Mouse (Mus musculus) olfactory bulb, adult 2 months (tissue): ENCODE data around the gene Ctcfl.

Source experiments
- CTCF ChIP-seq: fragments of 200-500 bp; IDR thresholded peaks from 2 replicates; pipeline ENCODE4 v1.5.1; 2012; ENCODE audit warnings: low read depth, mild to moderate bottlenecking, low read length, moderate library complexity; ENCODE audit not compliant: insufficient read depth
- POLR2A ChIP-seq: fragments of 200-500 bp; IDR thresholded peaks from 2 replicates; pipeline ENCODE4 v1.6.1; 2012; ENCODE audit warnings: mild to moderate bottlenecking, low read depth, low read length, moderate library complexity; ENCODE audit not compliant: insufficient read depth

DNA sequence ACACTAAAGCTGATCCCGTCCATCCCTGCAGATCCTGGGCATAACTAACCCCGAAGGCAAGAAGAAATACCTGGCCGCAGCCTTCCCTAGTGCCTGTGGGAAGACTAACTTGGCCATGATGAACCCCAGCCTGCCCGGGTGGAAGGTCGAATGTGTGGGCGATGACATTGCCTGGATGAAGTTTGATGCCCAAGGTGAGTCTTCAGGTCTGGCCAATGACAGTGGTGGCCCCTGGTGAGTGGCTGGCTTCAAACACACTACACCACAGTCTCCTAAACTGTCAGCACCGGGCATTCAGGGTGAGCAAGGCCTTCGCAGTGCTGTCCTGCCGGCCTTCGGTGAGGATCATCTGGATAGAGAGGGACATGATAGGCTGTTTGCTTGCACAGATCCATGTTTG is 36.6 kb upstream of the Ctcfl start:
- TF ChIP-seq CTCF (no peak), POLR2A (no peak)
